Mouse (Mus musculus): Measurements from ENCODE around the gene Kcnk10. TPM values are rescaled to one million over a fixed set of nuclear protein-coding genes. Genes with fewer than 3 reads are reported as not detected.

Gene Kcnk10
- polyA plus RNA-seq, 1 experiment, result 0.12 TPM

- 90% methylated on average over 2 of the region's 2 CpGs for WGBS
- H3K27ac ChIP-seq (ENCODE audit: control insufficient read depth, insufficient read depth, low read length), result no peak overlapping the region
- H3K4me1 ChIP-seq (replicated peaks; ENCODE audit: control insufficient read depth, insufficient read depth, low read length), result no peaks in the 10 kb centered on the region
- no peaks in the 10 kb centered on the region for H3K27me3 ChIP-seq (ENCODE audit: control insufficient read depth, insufficient read depth, low read length)
- no peak for TF ChIP-seq POLR2A (IDR thresholded peaks at IDR 0.05; ENCODE audit: control insufficient read depth, extremely low read depth, insufficient read depth, low read length, poor library complexity)
- TF ChIP-seq CTCF (IDR thresholded peaks at IDR 0.05; ENCODE audit: borderline replicate concordance, control insufficient read depth, extremely low read depth, insufficient read depth, low read length, poor library complexity), result no peak
- H3K36me3 ChIP-seq (ENCODE audit: control insufficient read depth, insufficient read depth, low read length), result no peaks in the 10 kb centered on the region
- no peak overlapping the region for H3K4me3 ChIP-seq (ENCODE audit: control insufficient read depth, insufficient read depth, low read length)
- DNase-seq, result no peak
These were observed 12.9 kb upstream of the Kcnk10 start for GRCm38 (mm10) chr12:98591016-98591415.

- H3K36me3 ChIP-seq (ENCODE audit: control insufficient read depth, insufficient read depth, low read length), result no peaks in the 10 kb centered on the region
- H3K4me3 ChIP-seq (ENCODE audit: control insufficient read depth, insufficient read depth, low read length), result no peak overlapping the region
- 73% methylated on average over 6 of the region's 6 CpGs for WGBS
These were observed 10.5 kb upstream of the Kcnk10 start for GRCm38 (mm10) chr12:98588573-98588972.

GRCm38 (mm10) chr12:98585302-98585701 is 7.2 kb upstream of the Kcnk10 start:
- H3K4me1 ChIP-seq (replicated peaks; ENCODE audit: control insufficient read depth, insufficient read depth, low read length), result no peaks in the 10 kb centered on the region

More at GRCm38 (mm10) chr12:98588573-98588972, 10.5 kb upstream of the Kcnk10 start:
- no peaks in the 10 kb centered on the region for H3K4me1 ChIP-seq (replicated peaks; ENCODE audit: control insufficient read depth, insufficient read depth, low read length)
- DNase-seq, result no peak
- H3K27me3 ChIP-seq (ENCODE audit: control insufficient read depth, insufficient read depth, low read length), result no peaks in the 10 kb centered on the region
- no peak overlapping the region for H3K27ac ChIP-seq (ENCODE audit: control insufficient read depth, insufficient read depth, low read length)
- TF ChIP-seq POLR2A (IDR thresholded peaks at IDR 0.05; ENCODE audit: control insufficient read depth, extremely low read depth, insufficient read depth, low read length, poor library complexity), result no peak
- TF ChIP-seq CTCF (IDR thresholded peaks at IDR 0.05; ENCODE audit: borderline replicate concordance, control insufficient read depth, extremely low read depth, insufficient read depth, low read length, poor library complexity), result no peak

GRCm38 (mm10) chr12:98575942-98576550 is 2.1 kb downstream of the Kcnk10 start:
- TF ChIP-seq CTCF (IDR thresholded peaks at IDR 0.05; ENCODE audit: borderline replicate concordance, control insufficient read depth, extremely low read depth, insufficient read depth, low read length, poor library complexity) (no peak), POLR2A (IDR thresholded peaks at IDR 0.05; ENCODE audit: control insufficient read depth, extremely low read depth, insufficient read depth, low read length, poor library complexity) (no peak)
- Histone ChIP-seq H3K27me3 (ENCODE audit: control insufficient read depth, insufficient read depth, low read length) (peaks cover 6% of the 10 kb centered on the region; the same call in 1 of the 2 replicates), H3K27ac (ENCODE audit: control insufficient read depth, insufficient read depth, low read length) (no peak overlapping the region), H3K4me3 (ENCODE audit: control insufficient read depth, insufficient read depth, low read length) (no peak overlapping the region), H3K4me1 (replicated peaks; ENCODE audit: control insufficient read depth, insufficient read depth, low read length) (no peaks in the 10 kb centered on the region; the same call in 1 of the 2 replicates), H3K36me3 (ENCODE audit: control insufficient read depth, insufficient read depth, low read length) (no peaks in the 10 kb centered on the region)
- no peak for DNase-seq
- 65% methylated on average over 8 of the region's 8 CpGs for WGBS

More at GRCm38 (mm10) chr12:98585302-98585701, 7.2 kb upstream of the Kcnk10 start:
- H3K27ac ChIP-seq (ENCODE audit: control insufficient read depth, insufficient read depth, low read length), result no peak overlapping the region
- no peak for TF ChIP-seq CTCF (IDR thresholded peaks at IDR 0.05; ENCODE audit: borderline replicate concordance, control insufficient read depth, extremely low read depth, insufficient read depth, low read length, poor library complexity)
- no peak for TF ChIP-seq POLR2A (IDR thresholded peaks at IDR 0.05; ENCODE audit: control insufficient read depth, extremely low read depth, insufficient read depth, low read length, poor library complexity)
- H3K36me3 ChIP-seq (ENCODE audit: control insufficient read depth, insufficient read depth, low read length), result no peaks in the 10 kb centered on the region
- no peak overlapping the region for H3K4me3 ChIP-seq (ENCODE audit: control insufficient read depth, insufficient read depth, low read length)
- no peak for DNase-seq
- H3K27me3 ChIP-seq (ENCODE audit: control insufficient read depth, insufficient read depth, low read length), result no peaks in the 10 kb centered on the region
- WGBS, result 31% methylated on average over 3 of the region's 3 CpGs

- TF ChIP-seq POLR2A (IDR thresholded peaks at IDR 0.05; ENCODE audit: control insufficient read depth, extremely low read depth, insufficient read depth, low read length, poor library complexity) (no peak), CTCF (IDR thresholded peaks at IDR 0.05; ENCODE audit: borderline replicate concordance, control insufficient read depth, extremely low read depth, insufficient read depth, low read length, poor library complexity) (no peak)
- H3K4me3 ChIP-seq (ENCODE audit: control insufficient read depth, insufficient read depth, low read length), result no peak overlapping the region
- WGBS, result 19% methylated on average over 17 of the region's 17 CpGs
- no peaks in the 10 kb centered on the region for H3K36me3 ChIP-seq (ENCODE audit: control insufficient read depth, insufficient read depth, low read length)
- peaks cover 6% of the 10 kb centered on the region; the same call in 1 of the 2 replicates for H3K27me3 ChIP-seq (ENCODE audit: control insufficient read depth, insufficient read depth, low read length)
- no peaks in the 10 kb centered on the region; the same call in 1 of the 2 replicates for H3K4me1 ChIP-seq (replicated peaks; ENCODE audit: control insufficient read depth, insufficient read depth, low read length)
- no peak for DNase-seq
- no peak overlapping the region for H3K27ac ChIP-seq (ENCODE audit: control insufficient read depth, insufficient read depth, low read length)
These were observed 2.8 kb downstream of the Kcnk10 start for GRCm38 (mm10) chr12:98575195-98575887.

- WGBS, result 1% methylated on average over 82 of the region's 84 CpGs
- H3K4me3 ChIP-seq (ENCODE audit: control insufficient read depth, insufficient read depth, low read length), result peak overlapping the region; percentile 20; the same call in 1 of the 2 replicates
These were observed 3.5 kb downstream of the Kcnk10 start for GRCm38 (mm10) chr12:98574353-98575194.

More at GRCm38 (mm10) chr12:98574353-98575194, 3.5 kb downstream of the Kcnk10 start:
- no peak for TF ChIP-seq CTCF (IDR thresholded peaks at IDR 0.05; ENCODE audit: borderline replicate concordance, control insufficient read depth, extremely low read depth, insufficient read depth, low read length, poor library complexity)
- no peak for TF ChIP-seq POLR2A (IDR thresholded peaks at IDR 0.05; ENCODE audit: control insufficient read depth, extremely low read depth, insufficient read depth, low read length, poor library complexity)
- H3K4me1 ChIP-seq (replicated peaks; ENCODE audit: control insufficient read depth, insufficient read depth, low read length), result no peaks in the 10 kb centered on the region; the same call in 1 of the 2 replicates
- H3K27me3 ChIP-seq (ENCODE audit: control insufficient read depth, insufficient read depth, low read length), result peaks cover 6% of the 10 kb centered on the region; the same call in 1 of the 2 replicates
- no peaks in the 10 kb centered on the region for H3K36me3 ChIP-seq (ENCODE audit: control insufficient read depth, insufficient read depth, low read length)
- no peak overlapping the region for H3K27ac ChIP-seq (ENCODE audit: control insufficient read depth, insufficient read depth, low read length)
- DNase-seq, result peak; percentile 4

Data from thymus, adult 2 months (tissue).